Mouse (Mus musculus) B cell, adult (primary cell): ENCODE results near the gene Trim34a. TPM values are rescaled to one million over a fixed set of nuclear protein-coding genes. Genes with fewer than 3 reads are reported as not detected.

ENCODE experiments used
- total RNA-seq: library from RNA; stranded (reverse); gene quantifications from 4 replicates; pipeline ENCODE4 v1.2.4, GENCODE M21; 2023; ENCODE audit not compliant: inconsistent age

Gene Trim34a
- total RNA-seq = 57.6 to 72.3 TPM (median 61.7 TPM) in 4 replicates

GRCm38 (mm10) chr7:104244287-104245181, at the start of gene Trim34a:
Gene Trim34a (plus strand): TSS chr7:104244457.

GRCm38 (mm10) chr7:104195885-104196284, 48.4 kb upstream of the Trim34a start, which contains the start of gene Olfr649:
Gene Olfr649 (minus strand): TSS chr7:104195985.

GRCm38 (mm10) chr7:104218701-104219569, 25.3 kb upstream of the Trim34a start, which contains the start of gene Trim6:
Gene Trim6 (plus strand): TSS chr7:104218793.

GRCm38 (mm10) chr7:104287576-104288443, 43.6 kb downstream of the Trim34a start, which contains the start of gene Trim5:
Gene Trim5 (minus strand): TSS chr7:104288094.

Other genes with a start within 250 kb of the Trim34a start
- gene Olfr638, start 245.7 kb upstream of the Trim34a start, total RNA-seq = not detected in 4 replicates
- 0.16 TPM in 1 of 4 replicates, not detected in the others for gene Olfr639, start 227.2 kb upstream of the Trim34a start, total RNA-seq
- not detected in 4 replicates for gene Olfr640, start 218.9 kb upstream of the Trim34a start, total RNA-seq
- not detected in 4 replicates for gene Olfr641, start 209.0 kb upstream of the Trim34a start, total RNA-seq
- not detected in 4 replicates for gene Olfr642, start 191.8 kb upstream of the Trim34a start, total RNA-seq
- gene 4930516K23Rik, start 183.0 kb upstream of the Trim34a start, total RNA-seq = not detected in 4 replicates
- gene Olfr644, start 172.6 kb upstream of the Trim34a start, total RNA-seq = not detected in 4 replicates
- gene Olfr645, start 159.0 kb upstream of the Trim34a start, total RNA-seq = not detected in 4 replicates
- 0.27 to 0.29 TPM (median 0.27 TPM) in 3 of 4 replicates, not detected in the other for gene Olfr646, start 139.6 kb upstream of the Trim34a start, total RNA-seq
- gene Ubqln5, start 114.6 kb upstream of the Trim34a start, total RNA-seq = not detected in 4 replicates
- not detected in 4 replicates for gene Olfr643, start 107.1 kb upstream of the Trim34a start, total RNA-seq
- gene Ubqln3, start 101.2 kb upstream of the Trim34a start, total RNA-seq = not detected in 4 replicates
- gene Ubqlnl, start 93.9 kb upstream of the Trim34a start, total RNA-seq = not detected in 4 replicates
- gene Olfm5, start 79.6 kb upstream of the Trim34a start, total RNA-seq = not detected in 4 replicates
- not detected in 4 replicates for gene Olfr648, start 61.1 kb upstream of the Trim34a start, total RNA-seq
- not detected in 4 replicates for gene Olfr649, start 48.5 kb upstream of the Trim34a start, total RNA-seq
- 0.33 to 0.90 TPM (median 0.54 TPM) in 4 replicates for gene Trim6, start 25.7 kb upstream of the Trim34a start, total RNA-seq
- gene Trim5, start 43.6 kb downstream of the Trim34a start, total RNA-seq = 23.9 to 32.0 TPM (median 28.3 TPM) in 4 replicates
- 99.6 to 116 TPM (median 109 TPM) in 4 replicates for gene Trim12a, start 71.0 kb downstream of the Trim34a start, total RNA-seq
- gene Trim34b, start 85.0 kb downstream of the Trim34a start, total RNA-seq = 1.8 to 3.7 TPM (median 3.2 TPM) in 4 replicates
- 49.4 to 56.2 TPM (median 54.7 TPM) in 4 replicates for gene Trim12c, start 108.9 kb downstream of the Trim34a start, total RNA-seq
- gene Trim30b, start 125.4 kb downstream of the Trim34a start, total RNA-seq = 24.9 to 30.6 TPM (median 28.9 TPM) in 4 replicates
- gene Trim30c, start 156.4 kb downstream of the Trim34a start, total RNA-seq = 5.9 to 8.7 TPM (median 6.9 TPM) in 4 replicates
- 68.2 to 107 TPM (median 83.3 TPM) in 4 replicates for gene Trim30a, start 220.7 kb downstream of the Trim34a start, total RNA-seq